Mouse (Mus musculus) midbrain, embryonic 16.5 days (tissue): Measurements from ENCODE around the gene Gm14214. TPM values are rescaled to one million over a fixed set of nuclear protein-coding genes. Genes with fewer than 3 reads are reported as not detected.

ENCODE experiments used
- ATAC-seq: fragments of 200-750 bp; cut with Nextera tagmentation; 2 replicates; pipeline ENCODE4 v1.8.0; 2017; ENCODE audit warnings: moderate TSS enrichment
- H3K27ac ChIP-seq: fragments of 300-500 bp; sonication (generic); 2 replicates; pipeline ENCODE4 v1.5.1; 2014; ENCODE audit warnings: mild to moderate bottlenecking, low read length, mixed read lengths
- H3K27me3 ChIP-seq: fragments of 300-500 bp; sonication (generic); 2 replicates; pipeline ENCODE4 v1.6.1; 2014; ENCODE audit warnings: low read depth, low read length, mixed read lengths; ENCODE audit not compliant: control insufficient read depth, insufficient read depth
- H3K36me3 ChIP-seq: fragments of 300-500 bp; sonication (generic); 2 replicates; pipeline ENCODE4 v1.6.1; 2014; ENCODE audit warnings: mild to moderate bottlenecking, low read length, moderate library complexity, mixed read lengths; ENCODE audit not compliant: control insufficient read depth, insufficient read depth
- H3K4me1 ChIP-seq: fragments of 300-500 bp; sonication (generic); 2 replicates; pipeline ENCODE4 v1.6.1; 2014; ENCODE audit warnings: mild to moderate bottlenecking, low read length, mixed read lengths; ENCODE audit not compliant: control insufficient read depth, insufficient read depth
- H3K4me2 ChIP-seq: fragments of 300-500 bp; sonication (generic); 2 replicates; pipeline ENCODE4 v1.6.1; 2014; ENCODE audit warnings: mild to moderate bottlenecking, low read length, mixed read lengths
- H3K4me3 ChIP-seq: fragments of 300-500 bp; sonication (generic); 2 replicates; pipeline ENCODE4 v1.5.1; 2014; ENCODE audit warnings: low read depth, mild to moderate bottlenecking, low read length, moderate library complexity, mixed read lengths
- H3K9ac ChIP-seq: fragments of 300-500 bp; sonication (generic); 2 replicates; pipeline ENCODE4 v1.6.1; 2014; ENCODE audit warnings: low read depth, low read length, mixed read lengths
- H3K9me3 ChIP-seq: fragments of 300-500 bp; sonication (generic); replicated peaks from 2 replicates; pipeline ENCODE4 v1.6.1; 2014; ENCODE audit warnings: mild to moderate bottlenecking, low read length, mixed read lengths; ENCODE audit not compliant: control insufficient read depth, poor library complexity, severe bottlenecking
- WGBS: fragments of 180-500 bp; shearing (Covaris S2); extraction: QIAGEN DNeasy Blood & Tissue Kit; methylation state at CpG from one replicate; pipeline ENCODE4 v1.1.7; 2014; 5-methylcytosine and 5-hydroxymethylcytosine counted together
- polyA plus RNA-seq: library from polyadenylated mRNA; unstranded; fragments of >200 nt; fragmentation: Nextera tagmentation; extraction: Ambion mirVana; gene quantifications from 2 replicates; pipeline ENCODE4 v1.2.1, GENCODE M21; 2015

Gm14214 gene
- polyA plus RNA-seq, 1 experiment from 2014 or later: not detected

DNA sequence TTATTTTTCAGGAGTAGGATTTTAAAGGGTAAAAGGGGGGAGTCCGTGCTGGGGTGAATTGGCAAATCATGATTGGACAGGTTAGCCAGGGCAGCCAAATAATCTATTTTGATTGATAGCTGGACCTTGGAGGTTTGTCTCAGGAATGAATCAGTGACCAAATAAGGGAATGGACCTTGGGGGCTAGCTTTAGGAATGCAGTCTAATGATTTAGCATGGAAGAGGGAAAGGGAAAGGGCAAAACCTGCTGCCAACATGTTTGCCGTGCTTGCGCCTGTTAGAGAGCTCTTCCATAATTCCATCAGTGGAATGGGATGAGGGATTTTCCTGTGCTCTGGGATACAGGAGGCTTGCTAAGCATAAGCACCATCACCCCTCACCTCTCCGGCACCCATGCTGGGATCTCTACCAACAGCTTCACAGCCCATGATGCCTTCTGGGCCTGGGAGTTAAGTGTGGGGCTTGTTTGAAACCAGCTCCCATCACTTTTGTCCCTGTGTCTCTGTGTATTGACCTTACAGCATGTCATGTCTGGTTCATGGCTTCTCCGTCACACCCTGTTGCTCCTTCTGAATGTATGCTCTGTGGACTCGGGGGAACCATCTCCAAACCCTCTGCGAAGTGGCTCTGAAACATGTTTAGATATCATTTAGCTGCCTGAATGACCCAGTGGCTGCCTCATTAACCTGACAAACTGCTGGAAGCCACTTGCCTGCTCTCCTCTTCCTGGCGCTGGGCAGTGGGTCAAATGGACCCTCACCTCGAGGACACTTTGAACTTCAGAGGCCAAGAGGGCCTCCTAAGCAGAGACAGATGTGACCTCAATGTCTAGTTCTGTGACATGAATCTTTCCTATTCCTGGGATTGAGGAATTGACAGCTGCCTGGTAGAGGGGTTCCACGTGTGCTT lies 26.7 kb downstream of the Gm14214 start:
- no peak overlapping the region for H3K4me2 ChIP-seq
- WGBS: 76% methylated on average over 10 of the region's 10 CpGs
- no peak overlapping the region for H3K4me3 ChIP-seq
- ATAC-seq: no peak
- H3K9ac ChIP-seq: no peak overlapping the region
- H3K27me3 ChIP-seq: no peaks in the 10 kb centered on the region
- no peaks in the 10 kb centered on the region for H3K9me3 ChIP-seq
- no peaks in the 10 kb centered on the region for H3K4me1 ChIP-seq
- no peaks in the 10 kb centered on the region for H3K36me3 ChIP-seq
- H3K27ac ChIP-seq: no peak overlapping the region

DNA sequence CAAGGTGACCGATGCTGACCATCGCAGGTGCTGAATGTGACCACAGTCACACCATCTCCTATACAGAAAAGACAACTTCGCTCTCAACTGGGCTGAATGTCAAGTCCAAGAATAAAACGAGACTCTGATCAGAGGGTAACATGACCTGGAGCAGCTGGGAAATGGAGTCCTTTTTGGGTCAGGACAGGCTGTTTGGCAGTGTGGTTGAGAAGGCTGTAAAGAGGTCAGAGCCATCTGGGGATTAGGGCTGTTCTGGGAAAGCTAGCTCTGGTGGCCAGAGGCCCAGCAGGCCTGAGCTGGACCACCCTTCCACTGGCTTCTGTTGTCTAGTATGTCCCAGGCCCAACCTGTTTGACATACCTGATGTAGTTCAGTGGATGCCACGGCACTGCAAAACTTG lies 31.2 kb downstream of the Gm14214 start:
- 93% methylated on average over 5 of the region's 5 CpGs for WGBS
- Histone ChIP-seq H3K9ac (no peak overlapping the region), H3K9me3 (no peaks in the 10 kb centered on the region), H3K27ac (no peak overlapping the region), H3K27me3 (no peaks in the 10 kb centered on the region), H3K4me3 (no peak overlapping the region), H3K4me1 (no peaks in the 10 kb centered on the region), H3K36me3 (no peaks in the 10 kb centered on the region), H3K4me2 (no peak overlapping the region)
- ATAC-seq: no peak

DNA sequence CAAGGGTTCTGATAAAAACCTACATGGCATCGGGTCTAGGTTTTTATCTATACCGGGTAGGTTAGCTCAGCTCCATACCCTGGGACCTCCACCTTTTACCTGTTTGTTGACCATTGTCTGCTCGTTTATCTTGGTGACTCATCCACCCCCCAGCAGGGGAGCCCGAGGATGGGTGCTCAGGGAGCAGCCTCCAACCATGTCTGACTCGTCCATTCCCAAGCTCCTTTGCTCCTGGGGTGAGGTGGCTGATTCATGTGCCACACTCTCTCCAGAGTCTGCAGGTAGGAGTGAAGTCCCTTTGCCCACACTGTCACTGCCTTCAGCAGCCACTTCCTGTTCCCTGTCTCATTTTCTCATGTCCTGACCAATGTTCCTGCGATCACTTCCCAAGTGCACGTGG lies 33.8 kb downstream of the Gm14214 start:
- Histone ChIP-seq H3K4me3 (no peak overlapping the region), H3K4me1 (peaks cover 2% of the 10 kb centered on the region), H3K9ac (no peak overlapping the region), H3K4me2 (no peak overlapping the region), H3K9me3 (no peaks in the 10 kb centered on the region), H3K27me3 (no peaks in the 10 kb centered on the region), H3K36me3 (no peaks in the 10 kb centered on the region), H3K27ac (no peak overlapping the region)
- no peak for ATAC-seq
- 88% methylated on average over 7 of the region's 7 CpGs for WGBS

DNA sequence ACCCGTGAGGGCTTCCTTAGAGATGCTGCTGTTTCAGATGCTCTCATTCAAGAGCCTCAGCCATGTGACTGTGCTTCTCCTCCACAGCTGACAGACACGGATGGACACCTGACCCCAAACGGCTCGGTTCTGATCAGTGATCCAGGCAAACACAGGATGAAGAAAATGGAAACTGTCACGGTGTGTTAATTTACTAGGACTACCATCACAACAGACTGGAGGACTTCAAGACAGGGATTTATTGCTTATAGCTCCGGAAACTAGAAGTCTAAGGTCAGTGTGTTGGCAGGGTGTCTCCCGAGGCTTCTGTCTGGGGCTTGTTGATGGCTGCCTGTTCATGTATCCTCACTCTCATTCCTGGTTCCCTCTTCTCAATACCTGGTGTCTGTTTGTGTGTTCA lies 34.4 kb downstream of the Gm14214 start:
- Histone ChIP-seq H3K27me3 (no peaks in the 10 kb centered on the region), H3K36me3 (no peaks in the 10 kb centered on the region), H3K4me2 (no peak overlapping the region), H3K4me1 (peaks cover 2% of the 10 kb centered on the region), H3K9ac (no peak overlapping the region), H3K4me3 (no peak overlapping the region), H3K27ac (no peak overlapping the region), H3K9me3 (no peaks in the 10 kb centered on the region)
- ATAC-seq: no peak
- WGBS: 58% methylated on average over 7 of the region's 7 CpGs

DNA sequence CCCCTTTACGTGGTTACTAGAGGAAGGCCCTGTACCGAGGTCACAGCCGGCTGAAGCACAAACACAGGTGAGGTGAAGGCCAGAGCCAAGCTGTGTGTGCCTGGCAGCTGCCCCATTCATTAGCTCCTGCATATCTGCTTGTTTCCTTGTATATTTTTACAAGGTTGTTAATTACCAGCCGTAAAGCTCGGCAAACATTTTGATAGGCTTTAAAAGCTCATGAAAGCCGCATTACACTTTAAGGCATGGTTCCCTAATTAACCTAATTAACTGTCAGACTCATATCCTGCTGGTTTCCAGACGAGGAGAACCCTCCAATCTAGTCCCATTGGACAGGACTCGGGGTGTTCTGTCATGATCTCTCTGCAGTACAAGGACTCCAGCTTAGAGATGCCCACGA lies 34.9 kb downstream of the Gm14214 start:
- WGBS: 67% methylated on average over 9 of the region's 9 CpGs
- H3K27ac ChIP-seq: no peak overlapping the region

DNA sequence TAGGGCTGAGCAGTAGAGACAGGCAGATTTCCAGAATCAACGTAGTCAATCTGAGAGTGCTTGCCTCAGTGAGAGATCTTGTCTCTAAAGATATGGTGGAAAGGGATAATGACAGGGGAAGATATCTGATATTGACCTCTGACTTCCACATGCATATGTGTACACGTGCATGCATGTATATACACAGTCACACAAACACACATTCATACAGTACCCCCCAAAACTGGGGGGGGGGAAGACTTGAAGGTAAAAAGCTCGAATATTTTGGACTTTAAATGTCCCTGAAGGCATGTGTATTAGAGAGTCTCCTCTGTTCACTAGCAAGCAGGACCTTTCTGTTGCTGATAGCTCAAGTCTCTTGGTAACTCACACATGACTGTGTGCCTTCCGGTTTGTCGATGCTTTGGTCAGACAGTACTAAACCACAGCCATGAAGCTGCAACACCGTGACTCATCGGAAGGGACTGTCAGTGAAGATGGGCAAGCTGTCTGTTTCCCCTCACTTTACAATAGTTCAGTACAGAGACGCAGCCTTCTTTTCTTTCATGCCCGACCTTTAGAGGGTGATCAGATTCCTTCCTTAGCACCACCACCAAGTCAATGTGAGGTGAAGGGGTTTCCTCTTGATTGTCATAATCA lies 37.2 kb downstream of the Gm14214 start:
- Histone ChIP-seq H3K36me3 (no peaks in the 10 kb centered on the region), H3K4me2 (no peak overlapping the region), H3K9ac (no peak overlapping the region), H3K4me1 (peaks cover 5% of the 10 kb centered on the region), H3K4me3 (no peak overlapping the region), H3K9me3 (no peaks in the 10 kb centered on the region), H3K27ac (no peak overlapping the region), H3K27me3 (no peaks in the 10 kb centered on the region)
- 65% methylated on average over 9 of the region's 9 CpGs for WGBS
- ATAC-seq: no peak

More for the DNA sequence above, 34.9 kb downstream of the Gm14214 start:
- Histone ChIP-seq H3K4me2 (no peak overlapping the region), H3K27me3 (no peaks in the 10 kb centered on the region), H3K9me3 (no peaks in the 10 kb centered on the region), H3K4me1 (peaks cover 2% of the 10 kb centered on the region), H3K4me3 (no peak overlapping the region), H3K36me3 (no peaks in the 10 kb centered on the region), H3K9ac (no peak overlapping the region)
- no peak for ATAC-seq

DNA sequence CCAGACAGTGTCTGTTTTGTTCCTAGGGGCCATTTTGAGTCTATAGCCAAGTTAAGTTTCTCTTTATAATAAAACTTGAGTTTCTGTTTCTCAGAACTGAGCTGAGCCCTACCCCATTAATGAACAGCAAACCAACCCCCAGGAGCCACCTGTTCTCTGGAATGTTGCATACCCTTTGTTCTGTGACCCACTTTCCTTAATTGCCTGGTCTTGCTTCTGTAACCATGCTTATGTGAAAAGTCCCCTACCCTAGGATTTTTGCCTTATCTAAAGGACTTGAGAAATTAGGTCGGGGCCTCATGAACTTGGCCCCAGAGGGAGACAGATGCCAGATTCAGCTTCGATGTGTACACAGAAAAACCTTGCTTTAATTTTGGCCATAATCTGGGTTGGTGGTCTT lies 37.9 kb downstream of the Gm14214 start:
- Histone ChIP-seq H3K9me3 (no peaks in the 10 kb centered on the region), H3K27me3 (no peaks in the 10 kb centered on the region), H3K9ac (no peak overlapping the region), H3K4me2 (no peak overlapping the region), H3K4me1 (peaks cover 5% of the 10 kb centered on the region), H3K36me3 (no peaks in the 10 kb centered on the region), H3K27ac (no peak overlapping the region), H3K4me3 (no peak overlapping the region)
- no peak for ATAC-seq
- 62% methylated on average over 2 of the region's 2 CpGs for WGBS

DNA sequence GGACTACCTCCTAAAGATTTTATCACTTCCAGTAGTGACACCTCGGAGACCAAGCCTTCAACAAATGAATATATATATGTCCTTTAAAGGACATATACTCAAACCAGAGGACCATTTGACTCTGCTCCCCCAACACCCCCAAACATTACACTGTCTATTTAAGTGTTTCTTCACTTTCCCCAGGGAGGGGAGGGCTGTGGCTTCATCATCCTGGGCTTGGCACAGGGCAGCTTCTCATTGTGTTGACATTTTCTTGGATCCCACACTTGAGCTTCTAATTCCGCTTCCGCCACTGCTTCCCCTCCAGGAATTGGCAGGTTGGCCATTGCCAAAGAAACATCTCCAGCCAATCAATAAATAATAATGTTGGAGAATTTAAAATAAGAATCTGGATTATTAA lies 39.0 kb downstream of the Gm14214 start:
- peaks cover 5% of the 10 kb centered on the region for H3K4me1 ChIP-seq
- H3K27me3 ChIP-seq: no peaks in the 10 kb centered on the region
- WGBS: 85% methylated on average over 3 of the region's 3 CpGs
- no peaks in the 10 kb centered on the region for H3K9me3 ChIP-seq
- no peak overlapping the region for H3K4me2 ChIP-seq
- H3K36me3 ChIP-seq: no peaks in the 10 kb centered on the region
- no peak overlapping the region for H3K4me3 ChIP-seq
- H3K9ac ChIP-seq: no peak overlapping the region
- ATAC-seq: no peak
- no peak overlapping the region for H3K27ac ChIP-seq

DNA sequence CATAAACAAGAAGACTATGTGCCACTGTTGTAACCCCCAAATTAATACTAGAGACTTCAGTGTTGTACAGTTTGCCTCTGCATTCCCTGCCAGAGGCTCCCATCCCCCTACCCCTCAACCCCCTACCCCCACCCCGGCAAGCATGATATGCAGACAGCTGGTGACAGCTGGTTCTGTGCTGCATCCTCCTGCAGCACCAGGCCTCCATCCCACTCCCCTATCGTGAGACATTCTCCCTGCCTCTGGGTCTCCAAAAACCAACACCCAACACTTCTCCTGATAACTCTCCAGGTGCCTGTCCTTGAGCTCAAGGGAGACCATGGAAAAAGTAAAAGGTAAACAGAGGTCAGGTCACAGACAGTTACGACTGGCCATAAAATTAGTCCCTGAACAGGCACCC lies 40.1 kb downstream of the Gm14214 start:
- no peaks in the 10 kb centered on the region for H3K9me3 ChIP-seq
- H3K4me2 ChIP-seq: no peak overlapping the region
- H3K36me3 ChIP-seq: no peaks in the 10 kb centered on the region
- WGBS: 77% methylated on average over 3 of the region's 3 CpGs
- H3K4me3 ChIP-seq: no peak overlapping the region
- no peaks in the 10 kb centered on the region for H3K27me3 ChIP-seq
- H3K9ac ChIP-seq: no peak overlapping the region
- no peak for ATAC-seq
- H3K27ac ChIP-seq: no peak overlapping the region
- H3K4me1 ChIP-seq: peaks cover 9% of the 10 kb centered on the region
